Mouse (Mus musculus): Measurements from ENCODE around the gene Agtpbp1. TPM values are rescaled to one million over a fixed set of nuclear protein-coding genes. Genes with fewer than 3 reads are reported as not detected.

Agtpbp1 gene
- polyA plus RNA-seq, 1 experiment from 2014 or later = 17.8 TPM

DNA sequence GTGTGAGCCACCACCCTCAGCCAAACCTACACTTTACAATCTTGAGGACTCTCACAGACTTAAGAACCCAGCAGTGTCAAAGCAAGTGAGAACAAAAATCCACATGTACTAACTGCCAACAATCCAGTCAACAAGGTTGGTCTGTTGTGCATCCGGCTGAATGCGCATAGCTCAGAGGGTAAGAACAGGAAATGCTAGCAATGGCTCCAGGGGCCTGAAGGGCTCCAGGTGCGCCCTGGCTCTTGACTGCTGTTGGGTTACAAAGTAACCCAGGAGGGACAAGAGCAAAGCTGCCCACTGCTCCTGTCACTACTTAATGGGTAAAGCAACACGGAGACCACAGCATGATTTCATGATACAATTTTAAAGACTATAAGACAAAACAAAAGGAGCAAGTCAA, 81.4 kb downstream of the Agtpbp1 start:
- H3K27ac ChIP-seq (ENCODE audit: low read length) = peak overlapping the region; percentile 67
- 54% methylated on average over 4 of the region's 4 CpGs for WGBS
- peak; percentile 60; the same call in 1 of the 2 replicates for ATAC-seq (ENCODE audit: low read depth)

DNA sequence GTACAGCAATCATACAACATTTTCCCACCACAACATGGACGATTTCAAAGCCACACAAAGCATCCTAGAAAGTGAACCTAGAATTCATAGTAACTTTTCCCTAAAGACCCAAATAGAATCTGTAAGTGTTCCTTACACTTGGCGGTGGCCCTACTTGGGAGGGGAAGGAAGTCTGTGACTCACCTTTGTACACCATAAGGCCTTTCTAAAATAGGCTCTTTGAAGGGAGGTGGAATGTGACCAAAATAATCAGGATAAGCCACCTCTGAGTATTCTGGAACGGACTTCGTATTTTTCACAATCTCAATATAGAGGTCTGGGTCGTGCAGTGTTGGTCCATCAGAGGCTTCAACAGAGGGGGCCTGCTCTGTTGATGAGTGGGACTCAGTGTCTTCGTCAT, 85.2 kb downstream of the Agtpbp1 start:
- Histone ChIP-seq H3K4me2 (ENCODE audit: low read depth, low read length) (no peak overlapping the region), H3K36me3 (ENCODE audit: control insufficient read depth, insufficient read depth, low read length) (peaks cover 16% of the 10 kb centered on the region), H3K9me3 (ENCODE audit: control insufficient read depth, low read length) (no peaks in the 10 kb centered on the region), H3K4me1 (replicated peaks; ENCODE audit: control insufficient read depth, insufficient read depth, low read length) (peaks cover 10% of the 10 kb centered on the region), H3K27ac (ENCODE audit: low read length) (no peak overlapping the region), H3K4me3 (ENCODE audit: low read length) (no peak overlapping the region), H3K9ac (ENCODE audit: low read length) (no peak overlapping the region), H3K27me3 (ENCODE audit: control insufficient read depth, insufficient read depth, low read depth, low read length) (no peaks in the 10 kb centered on the region)
- 83% methylated on average over 6 of the region's 6 CpGs for WGBS
- no peak for ATAC-seq (ENCODE audit: low read depth)

More for the DNA sequence above, 81.4 kb downstream of the Agtpbp1 start:
- no peak overlapping the region for H3K9ac ChIP-seq (ENCODE audit: low read length)
- no peak overlapping the region for H3K4me3 ChIP-seq (ENCODE audit: low read length)
- H3K4me1 ChIP-seq (replicated peaks; ENCODE audit: control insufficient read depth, insufficient read depth, low read length) = peaks cover 14% of the 10 kb centered on the region
- no peak overlapping the region for H3K4me2 ChIP-seq (ENCODE audit: low read depth, low read length)
- H3K9me3 ChIP-seq (ENCODE audit: control insufficient read depth, low read length) = no peaks in the 10 kb centered on the region
- H3K27me3 ChIP-seq (ENCODE audit: control insufficient read depth, insufficient read depth, low read depth, low read length) = no peaks in the 10 kb centered on the region
- peaks cover 11% of the 10 kb centered on the region for H3K36me3 ChIP-seq (ENCODE audit: control insufficient read depth, insufficient read depth, low read length)

DNA sequence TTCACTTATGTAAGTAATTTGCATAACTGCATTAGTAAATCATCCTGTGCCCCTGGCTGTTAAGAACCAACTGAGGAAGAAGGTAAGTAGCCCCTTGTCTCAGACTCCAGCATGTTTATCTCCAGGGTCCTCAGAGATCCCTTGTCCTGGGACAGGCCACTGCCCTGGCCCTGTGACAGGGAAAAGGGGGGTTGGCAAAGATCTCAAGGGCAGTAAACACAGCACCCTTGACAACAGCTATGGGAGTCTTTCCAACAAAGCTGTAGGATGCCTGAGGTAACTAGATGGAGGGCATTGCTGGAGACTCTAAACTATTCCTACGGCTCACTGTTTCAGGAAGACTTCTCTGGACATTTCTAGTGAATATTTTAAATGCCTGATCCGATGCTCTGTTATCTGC, 85.7 kb downstream of the Agtpbp1 start:
- no peaks in the 10 kb centered on the region for H3K9me3 ChIP-seq (ENCODE audit: control insufficient read depth, low read length)
- no peak overlapping the region for H3K9ac ChIP-seq (ENCODE audit: low read length)
- H3K36me3 ChIP-seq (ENCODE audit: control insufficient read depth, insufficient read depth, low read length) = peaks cover 21% of the 10 kb centered on the region
- no peak for ATAC-seq (ENCODE audit: low read depth)
- H3K27me3 ChIP-seq (ENCODE audit: control insufficient read depth, insufficient read depth, low read depth, low read length) = no peaks in the 10 kb centered on the region
- peaks cover 10% of the 10 kb centered on the region for H3K4me1 ChIP-seq (replicated peaks; ENCODE audit: control insufficient read depth, insufficient read depth, low read length)
- 90% methylated on average over 2 of the region's 2 CpGs for WGBS
- H3K4me2 ChIP-seq (ENCODE audit: low read depth, low read length) = no peak overlapping the region
- no peak overlapping the region for H3K27ac ChIP-seq (ENCODE audit: low read length)
- no peak overlapping the region for H3K4me3 ChIP-seq (ENCODE audit: low read length)

DNA sequence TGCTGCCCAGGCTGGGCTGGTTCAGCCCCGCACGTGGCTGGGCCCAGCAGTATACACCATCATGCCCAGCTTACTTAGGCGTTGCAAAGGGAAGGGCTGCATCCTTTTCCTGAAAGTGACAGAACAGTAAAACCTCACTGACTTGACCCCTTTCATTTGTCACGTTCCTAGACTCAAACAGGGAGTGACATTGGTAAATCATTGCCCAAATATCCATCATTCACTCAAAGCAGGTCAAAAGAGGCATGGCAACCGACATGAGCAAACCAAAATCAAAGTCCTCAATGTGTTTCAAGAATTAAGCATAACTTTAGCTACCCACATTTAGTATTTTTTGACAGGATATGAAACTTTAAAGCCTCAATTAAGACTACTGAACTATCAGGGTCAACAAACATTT, 86.8 kb downstream of the Agtpbp1 start:
- H3K4me1 ChIP-seq (replicated peaks; ENCODE audit: control insufficient read depth, insufficient read depth, low read length) = peaks cover 4% of the 10 kb centered on the region
- no peak overlapping the region for H3K27ac ChIP-seq (ENCODE audit: low read length)
- H3K27me3 ChIP-seq (ENCODE audit: control insufficient read depth, insufficient read depth, low read depth, low read length) = no peaks in the 10 kb centered on the region
- H3K36me3 ChIP-seq (ENCODE audit: control insufficient read depth, insufficient read depth, low read length) = peaks cover 24% of the 10 kb centered on the region
- H3K9me3 ChIP-seq (ENCODE audit: control insufficient read depth, low read length) = no peaks in the 10 kb centered on the region
- no peak overlapping the region for H3K9ac ChIP-seq (ENCODE audit: low read length)
- H3K4me3 ChIP-seq (ENCODE audit: low read length) = no peak overlapping the region
- no peak for ATAC-seq (ENCODE audit: low read depth)
- H3K4me2 ChIP-seq (ENCODE audit: low read depth, low read length) = no peak overlapping the region
- WGBS = 47% methylated on average over 5 of the region's 5 CpGs

DNA sequence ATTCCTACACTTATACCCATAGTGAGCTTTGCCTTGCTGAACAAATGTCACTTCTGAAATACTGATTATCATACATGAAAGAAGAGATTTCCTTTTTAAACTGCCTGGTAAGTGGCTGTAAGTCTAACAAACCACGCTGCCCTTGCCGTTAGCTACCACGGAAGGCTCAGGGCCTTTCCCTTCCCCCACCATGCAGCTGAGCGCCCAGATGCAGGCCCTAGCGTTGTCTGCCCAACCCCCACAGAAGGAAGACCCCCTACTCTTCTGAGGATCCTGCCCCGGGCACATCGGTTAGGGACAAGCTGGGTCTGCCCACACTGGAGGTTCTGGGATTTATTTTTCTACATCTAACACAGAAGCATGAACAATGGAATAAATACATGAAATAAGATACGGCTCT, 89.2 kb downstream of the Agtpbp1 start:
- Histone ChIP-seq H3K4me2 (ENCODE audit: low read depth, low read length) (no peak overlapping the region), H3K4me1 (replicated peaks; ENCODE audit: control insufficient read depth, insufficient read depth, low read length) (no peaks in the 10 kb centered on the region), H3K27ac (ENCODE audit: low read length) (no peak overlapping the region), H3K4me3 (ENCODE audit: low read length) (no peak overlapping the region), H3K36me3 (ENCODE audit: control insufficient read depth, insufficient read depth, low read length) (peaks cover 28% of the 10 kb centered on the region), H3K9ac (ENCODE audit: low read length) (no peak overlapping the region), H3K27me3 (ENCODE audit: control insufficient read depth, insufficient read depth, low read depth, low read length) (no peaks in the 10 kb centered on the region), H3K9me3 (ENCODE audit: control insufficient read depth, low read length) (no peaks in the 10 kb centered on the region)
- 29% methylated on average over 8 of the region's 8 CpGs for WGBS
- ATAC-seq (ENCODE audit: low read depth) = no peak

DNA sequence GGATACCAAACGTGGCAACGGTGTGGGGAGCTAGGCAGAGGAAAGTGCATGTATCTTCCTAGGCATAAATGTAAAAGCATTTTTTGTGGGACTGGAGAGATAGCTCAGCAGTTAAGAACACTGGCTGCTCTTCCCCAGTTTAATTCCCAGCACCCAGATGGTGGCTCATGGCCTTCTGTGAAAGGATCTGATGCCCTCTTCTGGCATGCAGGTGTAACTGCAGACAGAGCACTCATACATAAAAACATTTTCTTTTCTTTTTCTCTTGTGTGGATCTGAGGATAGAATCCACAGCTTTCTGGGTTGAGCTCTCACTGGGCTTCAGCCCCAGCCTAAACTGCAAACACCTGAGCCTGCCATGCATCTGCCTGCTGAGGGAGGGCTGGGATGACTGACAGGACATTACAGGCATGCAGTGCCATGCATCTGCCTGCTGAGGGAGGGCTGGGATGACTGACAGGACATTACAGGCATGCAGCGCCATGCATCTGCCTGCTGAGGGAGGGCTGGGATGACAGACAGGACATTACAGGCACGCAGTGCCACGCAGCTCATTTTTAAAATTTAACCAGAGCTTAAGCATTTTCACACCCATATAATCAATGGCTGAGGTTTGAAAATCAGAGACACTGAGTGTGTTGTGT, 90.3 kb downstream of the Agtpbp1 start:
- Histone ChIP-seq H3K4me2 (ENCODE audit: low read depth, low read length) (no peak overlapping the region), H3K27ac (ENCODE audit: low read length) (no peak overlapping the region), H3K36me3 (ENCODE audit: control insufficient read depth, insufficient read depth, low read length) (peaks cover 22% of the 10 kb centered on the region), H3K4me1 (replicated peaks; ENCODE audit: control insufficient read depth, insufficient read depth, low read length) (no peaks in the 10 kb centered on the region), H3K9ac (ENCODE audit: low read length) (no peak overlapping the region), H3K9me3 (ENCODE audit: control insufficient read depth, low read length) (no peaks in the 10 kb centered on the region), H3K27me3 (ENCODE audit: control insufficient read depth, insufficient read depth, low read depth, low read length) (no peaks in the 10 kb centered on the region), H3K4me3 (ENCODE audit: low read length) (no peak overlapping the region)
- WGBS = 76% methylated on average over 5 of the region's 5 CpGs
- no peak for ATAC-seq (ENCODE audit: low read depth)

DNA sequence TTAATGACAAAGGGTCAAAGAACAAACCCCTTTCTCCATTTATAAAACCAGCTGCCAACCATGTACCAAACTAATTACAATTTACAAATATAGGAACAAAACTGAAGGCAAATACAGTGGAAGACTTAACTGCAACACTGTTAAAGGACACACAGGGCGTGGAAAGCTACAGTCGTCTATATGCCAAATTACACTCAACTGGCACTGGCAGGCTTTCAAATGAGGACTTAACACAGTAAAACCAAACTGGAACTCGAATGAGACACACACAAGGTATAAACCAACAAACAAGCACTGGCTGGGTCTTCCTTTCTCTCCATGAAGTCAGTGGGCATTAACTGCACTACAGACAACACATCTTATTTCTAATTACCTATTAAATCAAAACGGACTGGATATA, 94.3 kb downstream of the Agtpbp1 start:
- Histone ChIP-seq H3K36me3 (ENCODE audit: control insufficient read depth, insufficient read depth, low read length) (peaks cover 17% of the 10 kb centered on the region), H3K27ac (ENCODE audit: low read length) (no peak overlapping the region), H3K4me3 (ENCODE audit: low read length) (no peak overlapping the region), H3K4me1 (replicated peaks; ENCODE audit: control insufficient read depth, insufficient read depth, low read length) (no peaks in the 10 kb centered on the region), H3K9me3 (ENCODE audit: control insufficient read depth, low read length) (no peaks in the 10 kb centered on the region), H3K27me3 (ENCODE audit: control insufficient read depth, insufficient read depth, low read depth, low read length) (no peaks in the 10 kb centered on the region), H3K9ac (ENCODE audit: low read length) (no peak overlapping the region), H3K4me2 (ENCODE audit: low read depth, low read length) (no peak overlapping the region)
- no peak for ATAC-seq (ENCODE audit: low read depth)
- 60% methylated on average over 4 of the region's 4 CpGs for WGBS

DNA sequence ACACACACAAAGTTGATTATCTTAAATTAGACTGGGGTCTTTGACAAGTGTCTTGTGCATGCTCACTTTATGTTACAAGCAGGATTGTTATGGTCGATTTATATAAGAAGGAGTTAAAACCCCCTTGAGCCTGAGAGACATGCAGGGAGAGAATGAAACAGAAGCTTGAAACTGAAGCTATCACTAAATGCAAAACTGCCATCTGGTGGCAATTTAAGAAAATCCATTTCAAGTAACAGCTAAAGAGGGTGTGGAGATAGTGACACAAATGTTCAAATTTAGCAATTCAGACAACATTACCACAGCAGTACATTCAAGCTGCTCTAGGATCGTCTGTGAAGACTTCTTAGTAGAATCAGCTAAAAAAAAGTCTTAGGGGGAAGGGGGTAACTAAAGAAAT, 95.9 kb downstream of the Agtpbp1 start:
- Histone ChIP-seq H3K27me3 (ENCODE audit: control insufficient read depth, insufficient read depth, low read depth, low read length) (no peaks in the 10 kb centered on the region), H3K36me3 (ENCODE audit: control insufficient read depth, insufficient read depth, low read length) (peaks cover 5% of the 10 kb centered on the region; the same call in 1 of the 2 replicates), H3K27ac (ENCODE audit: low read length) (no peak overlapping the region), H3K4me3 (ENCODE audit: low read length) (no peak overlapping the region), H3K4me2 (ENCODE audit: low read depth, low read length) (no peak overlapping the region), H3K4me1 (replicated peaks; ENCODE audit: control insufficient read depth, insufficient read depth, low read length) (no peaks in the 10 kb centered on the region), H3K9me3 (ENCODE audit: control insufficient read depth, low read length) (no peaks in the 10 kb centered on the region), H3K9ac (ENCODE audit: low read length) (no peak overlapping the region)
- 29% methylated on average over 2 of the region's 2 CpGs for WGBS
- ATAC-seq (ENCODE audit: low read depth) = peak; percentile 38; the same call in 1 of the 2 replicates

DNA sequence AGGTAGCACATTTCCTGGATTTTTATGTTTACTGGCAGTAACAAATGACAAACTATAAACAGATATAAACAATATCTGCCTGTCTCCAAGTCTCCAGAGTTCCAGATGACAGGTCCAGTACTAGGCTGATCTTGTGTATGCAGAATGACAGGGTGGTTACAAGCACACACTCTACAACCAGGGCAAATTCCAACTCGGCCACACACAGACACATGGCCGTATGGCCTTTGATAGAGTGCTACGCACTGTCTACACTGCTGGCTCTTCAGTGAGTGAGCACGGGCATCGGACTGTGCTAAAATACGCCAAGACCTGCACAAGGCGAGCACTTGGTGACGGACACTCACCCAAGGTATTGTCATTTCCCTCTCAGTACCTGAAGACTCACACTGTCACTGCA, 97.7 kb downstream of the Agtpbp1 start:
- H3K27ac ChIP-seq (ENCODE audit: low read length) = no peak overlapping the region
- no peaks in the 10 kb centered on the region for H3K27me3 ChIP-seq (ENCODE audit: control insufficient read depth, insufficient read depth, low read depth, low read length)
- WGBS = 76% methylated on average over 8 of the region's 8 CpGs
- ATAC-seq (ENCODE audit: low read depth) = no peak
- no peaks in the 10 kb centered on the region for H3K4me1 ChIP-seq (replicated peaks; ENCODE audit: control insufficient read depth, insufficient read depth, low read length)
- H3K36me3 ChIP-seq (ENCODE audit: control insufficient read depth, insufficient read depth, low read length) = peaks cover 2% of the 10 kb centered on the region; the same call in 1 of the 2 replicates
- no peak overlapping the region for H3K4me3 ChIP-seq (ENCODE audit: low read length)
- no peak overlapping the region for H3K4me2 ChIP-seq (ENCODE audit: low read depth, low read length)
- no peaks in the 10 kb centered on the region for H3K9me3 ChIP-seq (ENCODE audit: control insufficient read depth, low read length)
- no peak overlapping the region for H3K9ac ChIP-seq (ENCODE audit: low read length)

DNA sequence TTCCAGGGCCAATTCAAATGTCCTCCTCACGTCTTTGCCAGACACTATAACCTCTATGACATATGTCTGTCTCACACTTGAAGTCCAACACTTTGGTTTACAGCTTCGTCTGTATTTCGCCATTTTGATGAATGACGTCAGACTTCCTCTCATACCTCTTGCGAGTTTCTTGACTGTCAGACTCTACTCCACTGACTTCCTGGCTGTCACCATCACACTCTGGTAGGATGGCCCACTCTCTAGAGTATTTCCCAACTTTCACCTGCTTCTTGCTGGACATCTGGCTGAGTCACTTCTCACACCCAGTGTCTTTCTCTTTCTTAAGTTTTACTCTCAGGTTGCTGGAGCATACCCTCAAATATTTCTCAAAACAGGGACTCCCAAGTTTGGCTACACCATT, 98.8 kb downstream of the Agtpbp1 start:
- 54% methylated on average over 5 of the region's 5 CpGs for WGBS
- no peaks in the 10 kb centered on the region for H3K9me3 ChIP-seq (ENCODE audit: control insufficient read depth, low read length)
- no peak overlapping the region for H3K9ac ChIP-seq (ENCODE audit: low read length)
- ATAC-seq (ENCODE audit: low read depth) = no peak
- H3K4me1 ChIP-seq (replicated peaks; ENCODE audit: control insufficient read depth, insufficient read depth, low read length) = no peaks in the 10 kb centered on the region
- peaks cover 2% of the 10 kb centered on the region; the same call in 1 of the 2 replicates for H3K36me3 ChIP-seq (ENCODE audit: control insufficient read depth, insufficient read depth, low read length)
- no peak overlapping the region for H3K27ac ChIP-seq (ENCODE audit: low read length)
- no peak overlapping the region for H3K4me2 ChIP-seq (ENCODE audit: low read depth, low read length)
- H3K27me3 ChIP-seq (ENCODE audit: control insufficient read depth, insufficient read depth, low read depth, low read length) = no peaks in the 10 kb centered on the region
- no peak overlapping the region for H3K4me3 ChIP-seq (ENCODE audit: low read length)

Measured in lung, embryonic 16.5 days (tissue).